In genomic region chr11:117158343-117158742, GRCm38 (mm10) we compare ENCODE assay signal across 13 mouse cellular contexts. TPM values are rescaled to one million over a fixed set of nuclear protein-coding genes. Genes with fewer than 3 reads are reported as not detected.
DNase-seq lines count a peak whose midpoint lies in the region; ATAC-seq lines count a peak whose summit lies in the region.
"Had no signal": no experiment of that assay in that cellular context is flagged by ENCODE, and none has a peak within 500 bp of the region (broad histone marks: within the 10 kb centered on the region; RNA-seq: fewer than 3 reads in every experiment).

No protein-coding gene starts in this region.

- DNase-seq in forebrain, embryonic 10.5 days (ENCODE audit: extremely low spot score, low spot score): no peak
- DNase-seq in forebrain, embryonic 11.5 days (ENCODE audit: low spot score): no peak
- DNase-seq in kidney, postnatal 10 days: peak; percentile 48
- DNase-seq in right cerebral cortex, postnatal 14 days: peak; percentile 63
- DNase-seq in right cerebral cortex, adult 18-20 months: no peak
- peak; percentile 56 to 75 for DNase-seq in lung, postnatal 4 days
- no peak for DNase-seq in embryo, embryonic 11 days
- DNase-seq: gastrocnemius, adult 2 months; liver; retina, postnatal 1 day; thymus, adult 18-20 months had no signal

- peaks cover 60% of the 10 kb centered on the region for H3K36me3 ChIP-seq in forebrain, embryonic 10.5 days (replicated peaks)
- no peaks in the 10 kb centered on the region for H3K36me3 ChIP-seq in forebrain, embryonic 11.5 days (ENCODE audit: control insufficient read depth, insufficient read depth, low read length)
- H3K36me3 ChIP-seq in kidney, embryonic 16.5 days (ENCODE audit: insufficient read depth, low read length): peaks cover 38% of the 10 kb centered on the region

- H3K4me3 ChIP-seq in forebrain, embryonic 10.5 days: no peak overlapping the region
- H3K4me3 ChIP-seq in forebrain, embryonic 11.5 days (ENCODE audit: low read depth, low read length): no peak overlapping the region
- no peak overlapping the region for H3K4me3 ChIP-seq in kidney, embryonic 16.5 days (ENCODE audit: low read length)
- H3K4me3 ChIP-seq: embryonic facial prominence, embryonic 12.5 days; gastrocnemius, adult 2 months had no signal

- WGBS in forebrain, embryonic 10.5 days: 92% methylated on average over 11 of the region's 11 CpGs
- 90% methylated on average over 11 of the region's 11 CpGs for WGBS in forebrain, embryonic 11.5 days
- WGBS in kidney, embryonic 16.5 days: 77% methylated on average over 11 of the region's 11 CpGs

- no peak overlapping the region for H3K9ac ChIP-seq in forebrain, embryonic 11.5 days (ENCODE audit: low read length)
- no peak overlapping the region for H3K9ac ChIP-seq in kidney, embryonic 16.5 days (replicated peaks; ENCODE audit: low read length)
- H3K9ac ChIP-seq: embryonic facial prominence, embryonic 12.5 days had no signal

- ATAC-seq in forebrain, embryonic 11.5 days (replicated peaks; ENCODE audit: low FRiP score): no peak
- no peak for ATAC-seq in kidney, embryonic 16.5 days (ENCODE audit: low FRiP score, low TSS enrichment)

- H3K27ac ChIP-seq in forebrain, embryonic 10.5 days: peak overlapping the region; percentile 22; the same call in 1 of the 2 replicates
- H3K27ac ChIP-seq in forebrain, embryonic 11.5 days (ENCODE audit: low read depth, low read length): no peak overlapping the region
- no peak overlapping the region for H3K27ac ChIP-seq in kidney, embryonic 16.5 days (ENCODE audit: low read length)
- H3K27ac ChIP-seq: embryonic facial prominence, embryonic 12.5 days; gastrocnemius, adult 2 months had no signal

- H3K4me2 ChIP-seq in forebrain, embryonic 11.5 days (ENCODE audit: low read depth, low read length, severe bottlenecking): no peak overlapping the region
- no peak overlapping the region for H3K4me2 ChIP-seq in kidney, embryonic 16.5 days (replicated peaks; ENCODE audit: low read depth, low read length)
- H3K4me2 ChIP-seq: embryonic facial prominence, embryonic 12.5 days had no signal

- H3K9me3 ChIP-seq in forebrain, embryonic 10.5 days: no peaks in the 10 kb centered on the region
- no peaks in the 10 kb centered on the region for H3K9me3 ChIP-seq in forebrain, embryonic 11.5 days (ENCODE audit: control insufficient read depth, low read length)
- no peaks in the 10 kb centered on the region for H3K9me3 ChIP-seq in kidney, embryonic 16.5 days (ENCODE audit: low read length)
- H3K9me3 ChIP-seq: embryonic facial prominence, embryonic 12.5 days had no signal

- H3K4me1 ChIP-seq in forebrain, embryonic 10.5 days: peaks cover 32% of the 10 kb centered on the region
- H3K4me1 ChIP-seq in forebrain, embryonic 11.5 days (replicated peaks; ENCODE audit: control insufficient read depth, insufficient read depth, low read length): peaks cover 3% of the 10 kb centered on the region
- H3K4me1 ChIP-seq in kidney, embryonic 16.5 days (ENCODE audit: insufficient read depth, low read length): peaks cover 20% of the 10 kb centered on the region

- 0 out of 2 replicates have a peak, but pooled peaks cover 8% of the 10 kb centered on the region for H3K27me3 ChIP-seq in forebrain, embryonic 10.5 days (ENCODE audit: poor library complexity, severe bottlenecking)
- H3K27me3 ChIP-seq in forebrain, embryonic 11.5 days (ENCODE audit: control insufficient read depth, insufficient read depth, low read length): no peaks in the 10 kb centered on the region
- H3K27me3 ChIP-seq in kidney, embryonic 16.5 days (ENCODE audit: insufficient read depth, low read length): no peaks in the 10 kb centered on the region

RNA-seq across cellular contexts. Expression of gene Sept9, which starts 41.1 kb away (rescaled TPM):
- polyA plus RNA-seq in forebrain, embryonic 10.5 days (2016; fragmentation: Nextera tagmentation; extraction: Ambion mirVana): 206 and 211 TPM in 2 replicates
- 172 and 182 TPM in 2 replicates for polyA plus RNA-seq in forebrain, embryonic 11.5 days (2014; fragmentation: Nextera tagmentation; extraction: Ambion mirVana)
- polyA plus RNA-seq in kidney, embryonic 16.5 days (2015; fragmentation: Nextera tagmentation; extraction: Ambion mirVana): 123 and 131 TPM in 2 replicates

RNA-seq across cellular contexts. Expression of gene Sec14l1, which starts 43.4 kb away (rescaled TPM):
- 44.3 and 46.7 TPM in 2 replicates for polyA plus RNA-seq in forebrain, embryonic 10.5 days (2016; fragmentation: Nextera tagmentation; extraction: Ambion mirVana)
- 36.8 and 40.6 TPM in 2 replicates for polyA plus RNA-seq in forebrain, embryonic 11.5 days (2014; fragmentation: Nextera tagmentation; extraction: Ambion mirVana)
- 91.5 and 92.9 TPM in 2 replicates for polyA plus RNA-seq in kidney, embryonic 16.5 days (2015; fragmentation: Nextera tagmentation; extraction: Ambion mirVana)

Comparison
In these comparisons a context has a peak if more than half of its experiments do, and no peak if none do; other contexts are left out.
1. DNase-seq: peak in kidney, postnatal 10 days (single experiment), right cerebral cortex, postnatal 14 days (single experiment) and lung, postnatal 4 days (2 of 2); none in forebrain, embryonic 10.5 days (single experiment), forebrain, embryonic 11.5 days (single experiment), right cerebral cortex, adult 18-20 months (single experiment) and embryo, embryonic 11 days (single experiment).